Mouse (Mus musculus) liver, embryonic 15.5 days (tissue): ENCODE data around the gene Tdrd9. TPM values are rescaled to one million over a fixed set of nuclear protein-coding genes. Genes with fewer than 3 reads are reported as not detected.
"Not testable (repeated sequence)": the region's sequence is repeated elsewhere in the genome, so short reads cannot be mapped to it uniquely, and the experiment has no call there.

Experiments used
- ATAC-seq: fragments of 200-750 bp; cut with Nextera tagmentation; 2 replicates; pipeline ENCODE4 v1.8.0; 2017; ENCODE audit warnings: moderate number of reproducible peaks, mild to moderate bottlenecking, moderate library complexity; ENCODE audit not compliant: insufficient read depth
- H3K27ac ChIP-seq: fragments of 300-500 bp; sonication (generic); replicated peaks from 2 replicates; pipeline ENCODE4 v1.5.1; 2015; ENCODE audit warnings: mild to moderate bottlenecking, inconsistent platforms
- H3K27me3 ChIP-seq: fragments of 300-500 bp; sonication (generic); 2 replicates; pipeline ENCODE4 v1.6.1; 2015; ENCODE audit warnings: mild to moderate bottlenecking, inconsistent platforms
- H3K36me3 ChIP-seq: fragments of 300-500 bp; sonication (generic); replicated peaks from 2 replicates; pipeline ENCODE4 v1.6.1; 2015; ENCODE audit warnings: moderate library complexity, mild to moderate bottlenecking, inconsistent platforms
- H3K4me1 ChIP-seq: fragments of 300-500 bp; sonication (generic); replicated peaks from 2 replicates; pipeline ENCODE4 v1.6.1; 2015; ENCODE audit warnings: inconsistent platforms
- H3K4me2 ChIP-seq: fragments of 300-500 bp; sonication (generic); 2 replicates; pipeline ENCODE4 v1.6.1; 2015; ENCODE audit warnings: moderate library complexity, mild to moderate bottlenecking, inconsistent platforms
- H3K4me3 ChIP-seq: fragments of 300-500 bp; sonication (generic); replicated peaks from 2 replicates; pipeline ENCODE4 v1.5.1; 2015; ENCODE audit warnings: mild to moderate bottlenecking, inconsistent platforms
- H3K9ac ChIP-seq: fragments of 300-500 bp; sonication (generic); 2 replicates; pipeline ENCODE4 v1.6.1; 2015; ENCODE audit warnings: moderate library complexity, mild to moderate bottlenecking, inconsistent platforms
- H3K9me3 ChIP-seq: fragments of 300-500 bp; sonication (generic); replicated peaks from 2 replicates; pipeline ENCODE4 v1.6.1; 2016; ENCODE audit warnings: inconsistent platforms
- WGBS: fragments of 180-500 bp; shearing (Covaris S2); methylation state at CpG from one replicate; pipeline ENCODE4 v1.1.7; 2015; ENCODE audit warnings: mixed read lengths; ENCODE audit not compliant: insufficient replicate concordance; 5-methylcytosine and 5-hydroxymethylcytosine counted together
- polyA plus RNA-seq: library from polyadenylated mRNA; unstranded; fragments of >200 nt; fragmentation: Nextera tagmentation; extraction: Ambion mirVana; gene quantifications from 2 replicates; pipeline ENCODE4 v1.2.1, GENCODE M21; 2015

Gene Tdrd9
- polyA plus RNA-seq, 1 experiment from 2014 or later = 0.10 TPM

DNA sequence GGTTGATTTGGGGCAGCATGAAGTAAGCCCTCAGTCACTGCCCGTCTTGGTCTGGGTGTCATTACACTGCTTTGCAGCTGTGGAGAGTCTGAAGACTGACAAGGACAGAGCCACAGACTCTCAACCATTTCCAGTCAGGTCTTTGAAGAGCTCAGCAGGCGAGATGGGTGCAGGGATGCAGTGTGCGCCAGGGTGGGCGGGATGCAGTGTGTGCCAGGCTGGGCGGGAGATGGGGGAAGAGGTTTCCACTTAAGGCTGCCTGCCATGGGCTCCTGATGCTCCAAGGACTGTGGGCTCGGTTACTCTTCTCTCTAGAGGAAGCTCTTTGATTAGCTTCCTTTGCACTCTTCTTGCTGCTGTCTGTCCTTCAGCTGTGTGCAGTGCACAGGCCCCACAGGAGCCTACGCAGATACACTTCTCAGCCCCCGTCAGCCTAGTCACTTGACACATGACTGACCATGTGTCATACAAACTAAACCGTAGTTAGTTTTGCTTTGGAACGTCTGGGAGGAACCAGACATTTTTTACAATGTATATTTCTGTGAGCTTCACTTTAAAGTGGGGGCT lies 62.1 kb downstream of the Tdrd9 start:
- Histone ChIP-seq H3K27ac (no peak overlapping the region), H3K27me3 (no peaks in the 10 kb centered on the region), H3K9me3 (no peaks in the 10 kb centered on the region), H3K9ac (no peak overlapping the region), H3K4me3 (no peak overlapping the region), H3K4me2 (no peak overlapping the region), H3K36me3 (no peaks in the 10 kb centered on the region), H3K4me1 (no peaks in the 10 kb centered on the region)
- 50% methylated on average over 10 of the region's 10 CpGs for WGBS
- no peak for ATAC-seq

- not testable (repeated sequence) for H3K4me3 ChIP-seq, H3K9me3 ChIP-seq, H3K4me1 ChIP-seq, H3K27me3 ChIP-seq, ATAC-seq, H3K4me2 ChIP-seq, H3K36me3 ChIP-seq, H3K9ac ChIP-seq, H3K27ac ChIP-seq
- WGBS = 63% methylated on average over 6 of the region's 6 CpGs
Measured at GRCm38 (mm10) chr12:112035341-112036100, 64.2 kb downstream of the Tdrd9 start.

GRCm38 (mm10) chr12:112038441-112038840 lies 67.1 kb downstream of the Tdrd9 start:
- Histone ChIP-seq H3K27me3 (no peaks in the 10 kb centered on the region), H3K4me3 (no peak overlapping the region), H3K27ac (no peak overlapping the region), H3K9me3 (no peaks in the 10 kb centered on the region), H3K9ac (no peak overlapping the region), H3K4me1 (no peaks in the 10 kb centered on the region), H3K36me3 (no peaks in the 10 kb centered on the region), H3K4me2 (no peak overlapping the region)
- WGBS = 83% methylated on average over 10 of the region's 10 CpGs
- no peak for ATAC-seq

DNA sequence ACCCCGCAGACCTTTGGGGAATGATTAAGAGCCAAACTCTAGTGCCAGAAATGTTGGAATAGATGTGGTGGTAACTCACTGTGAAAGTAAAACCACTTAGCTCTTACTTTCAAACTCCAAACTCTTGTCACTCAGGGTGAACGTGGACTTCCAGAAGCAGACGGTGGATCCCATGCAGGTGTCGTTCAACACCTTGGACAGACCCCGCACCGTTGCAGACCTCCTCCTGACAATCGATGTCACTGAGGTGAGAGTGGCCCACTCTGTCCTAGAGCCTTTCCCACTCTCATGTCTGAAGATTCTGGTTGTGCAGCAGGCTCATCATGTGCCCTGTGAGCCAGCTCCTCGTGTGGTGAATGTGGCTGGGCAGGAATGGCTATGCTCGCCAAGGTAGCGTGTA lies 67.8 kb downstream of the Tdrd9 start:
- WGBS = 74% methylated on average over 10 of the region's 10 CpGs
- H3K9me3 ChIP-seq = no peaks in the 10 kb centered on the region
- no peak for ATAC-seq
- no peak overlapping the region for H3K9ac ChIP-seq
- H3K27me3 ChIP-seq = no peaks in the 10 kb centered on the region
- no peak overlapping the region for H3K4me2 ChIP-seq
- H3K4me3 ChIP-seq = no peak overlapping the region
- H3K36me3 ChIP-seq = no peaks in the 10 kb centered on the region
- H3K4me1 ChIP-seq = no peaks in the 10 kb centered on the region
- no peak overlapping the region for H3K27ac ChIP-seq

- H3K36me3 ChIP-seq = no peaks in the 10 kb centered on the region
- H3K27me3 ChIP-seq = no peaks in the 10 kb centered on the region
- no peak for ATAC-seq
- no peak overlapping the region for H3K4me2 ChIP-seq
- H3K4me1 ChIP-seq = no peaks in the 10 kb centered on the region
- H3K9me3 ChIP-seq = no peaks in the 10 kb centered on the region
- 69% methylated on average over 14 of the region's 14 CpGs for WGBS
- H3K9ac ChIP-seq = no peak overlapping the region
- no peak overlapping the region for H3K4me3 ChIP-seq
- no peak overlapping the region for H3K27ac ChIP-seq
Measured at GRCm38 (mm10) chr12:112042681-112043080, 71.3 kb downstream of the Tdrd9 start.

DNA sequence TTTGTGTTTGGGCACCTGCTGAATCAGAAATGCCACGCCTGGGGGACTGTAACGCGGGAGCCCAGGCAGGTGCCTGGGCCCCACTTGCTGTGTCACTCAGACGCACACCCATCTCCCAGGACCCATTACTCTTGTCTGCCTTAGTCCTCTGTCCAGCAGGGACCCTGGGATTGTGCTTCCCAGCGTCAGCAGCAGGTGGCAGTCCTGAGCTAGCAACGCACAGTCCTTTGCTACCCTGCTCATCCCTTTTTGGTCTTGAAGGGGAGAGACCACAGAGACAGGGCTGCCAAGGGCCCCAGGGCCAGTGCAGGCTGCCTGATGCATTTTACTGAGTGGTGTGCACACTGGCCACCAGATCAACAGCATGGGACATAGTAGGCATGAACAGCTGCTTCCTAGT lies 106.3 kb downstream of the Tdrd9 start:
- no peak overlapping the region for H3K4me3 ChIP-seq
- no peaks in the 10 kb centered on the region for H3K4me1 ChIP-seq
- no peaks in the 10 kb centered on the region for H3K9me3 ChIP-seq
- no peak overlapping the region for H3K9ac ChIP-seq
- no peak overlapping the region for H3K27ac ChIP-seq
- H3K4me2 ChIP-seq = no peak overlapping the region
- 0 out of 2 replicates have a peak, but pooled peaks have one; percentile 18 for ATAC-seq
- H3K36me3 ChIP-seq = no peaks in the 10 kb centered on the region
- WGBS = 4% methylated on average over 6 of the region's 6 CpGs
- H3K27me3 ChIP-seq = no peaks in the 10 kb centered on the region

DNA sequence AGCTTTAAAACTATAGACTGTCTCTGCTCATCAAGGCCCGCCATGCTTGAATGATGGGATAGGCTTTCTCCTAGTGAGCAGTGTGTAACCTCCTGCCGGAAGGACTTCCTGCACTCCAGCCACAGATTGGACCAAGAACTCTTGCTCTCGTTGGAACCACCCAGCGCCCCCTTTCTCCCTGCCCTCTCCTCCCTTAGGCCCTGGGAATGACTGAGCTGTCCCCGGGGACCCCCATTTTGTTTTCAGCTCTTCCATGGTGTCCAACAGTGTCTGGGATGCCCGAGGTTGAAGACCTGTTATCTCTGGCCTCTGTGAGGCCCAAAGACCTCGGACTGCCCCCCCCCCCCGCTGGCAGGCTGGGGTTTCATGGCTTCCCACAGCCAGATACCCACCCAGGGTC lies 108.6 kb downstream of the Tdrd9 start:
- Histone ChIP-seq H3K36me3 (no peaks in the 10 kb centered on the region), H3K9me3 (no peaks in the 10 kb centered on the region), H3K4me1 (no peaks in the 10 kb centered on the region), H3K27me3 (no peaks in the 10 kb centered on the region), H3K9ac (no peak overlapping the region), H3K4me3 (no peak overlapping the region), H3K4me2 (no peak overlapping the region), H3K27ac (no peak overlapping the region)
- 45% methylated on average over 8 of the region's 8 CpGs for WGBS
- ATAC-seq = no peak

- H3K9me3 ChIP-seq = no peaks in the 10 kb centered on the region
- no peak overlapping the region for H3K27ac ChIP-seq
- no peak for ATAC-seq
- H3K4me1 ChIP-seq = no peaks in the 10 kb centered on the region
- 66% methylated on average over 4 of the region's 4 CpGs for WGBS
- no peak overlapping the region for H3K4me2 ChIP-seq
- no peak overlapping the region for H3K9ac ChIP-seq
- no peak overlapping the region for H3K4me3 ChIP-seq
- H3K36me3 ChIP-seq = no peaks in the 10 kb centered on the region
- no peaks in the 10 kb centered on the region for H3K27me3 ChIP-seq
Measured at GRCm38 (mm10) chr12:112080911-112081310, 109.6 kb downstream of the Tdrd9 start.

GRCm38 (mm10) chr12:112082241-112082640 lies 110.9 kb downstream of the Tdrd9 start:
- 45% methylated on average over 1 of the region's 1 CpGs for WGBS
- ATAC-seq = no peak
- H3K4me2 ChIP-seq = no peak overlapping the region
- no peak overlapping the region for H3K4me3 ChIP-seq
- no peaks in the 10 kb centered on the region for H3K9me3 ChIP-seq
- H3K27ac ChIP-seq = no peak overlapping the region
- H3K9ac ChIP-seq = no peak overlapping the region
- H3K4me1 ChIP-seq = no peaks in the 10 kb centered on the region
- no peaks in the 10 kb centered on the region for H3K27me3 ChIP-seq
- H3K36me3 ChIP-seq = no peaks in the 10 kb centered on the region

- no peak overlapping the region for H3K4me2 ChIP-seq
- H3K27ac ChIP-seq = no peak overlapping the region
- no peak for ATAC-seq
- 67% methylated on average over 3 of the region's 3 CpGs for WGBS
- H3K4me3 ChIP-seq = no peak overlapping the region
- H3K36me3 ChIP-seq = no peaks in the 10 kb centered on the region
- H3K9ac ChIP-seq = no peak overlapping the region
- H3K9me3 ChIP-seq = no peaks in the 10 kb centered on the region
- H3K4me1 ChIP-seq = no peaks in the 10 kb centered on the region
- H3K27me3 ChIP-seq = peaks cover 5% of the 10 kb centered on the region
Measured at GRCm38 (mm10) chr12:112086250-112086649, 114.9 kb downstream of the Tdrd9 start.

- no peak for ATAC-seq
- Histone ChIP-seq H3K27me3 (peaks cover 10% of the 10 kb centered on the region), H3K36me3 (no peaks in the 10 kb centered on the region), H3K4me3 (no peak overlapping the region), H3K9ac (no peak overlapping the region), H3K4me1 (no peaks in the 10 kb centered on the region), H3K4me2 (no peak overlapping the region), H3K27ac (no peak overlapping the region), H3K9me3 (no peaks in the 10 kb centered on the region)
- WGBS = 60% methylated on average over 6 of the region's 6 CpGs
Measured at GRCm38 (mm10) chr12:112086726-112087125, 115.4 kb downstream of the Tdrd9 start.
